Mouse (Mus musculus) lung, embryonic 16.5 days (tissue): ENCODE measurements around the gene U90926. TPM values are rescaled to one million over a fixed set of nuclear protein-coding genes. Genes with fewer than 3 reads are reported as not detected.
"Not testable (repeated sequence)": the region's sequence is repeated elsewhere in the genome, so short reads cannot be mapped to it uniquely, and the experiment has no call there.

ENCODE experiments used
- ATAC-seq: fragments of 200-750 bp; cut with Nextera tagmentation; 2 replicates; pipeline ENCODE4 v1.8.0; 2017; ENCODE audit warnings: low read depth, mild to moderate bottlenecking, moderate library complexity
- H3K27ac ChIP-seq: fragments of 300-500 bp; sonication (generic); 2 replicates; pipeline ENCODE4 v1.5.1; 2014; ENCODE audit warnings: mild to moderate bottlenecking, control low read depth, low read length
- H3K27me3 ChIP-seq: fragments of 300-500 bp; sonication (generic); 2 replicates; pipeline ENCODE4 v1.6.1; 2014; ENCODE audit warnings: low read depth, low read length, mixed read lengths; ENCODE audit not compliant: control insufficient read depth, insufficient read depth
- H3K36me3 ChIP-seq: fragments of 300-500 bp; sonication (generic); 2 replicates; pipeline ENCODE4 v1.6.1; 2014; ENCODE audit warnings: low read length; ENCODE audit not compliant: control insufficient read depth, insufficient read depth
- H3K4me1 ChIP-seq: fragments of 300-500 bp; sonication (generic); replicated peaks from 2 replicates; pipeline ENCODE4 v1.6.1; 2014; ENCODE audit warnings: low read length, mixed read lengths; ENCODE audit not compliant: control insufficient read depth, insufficient read depth
- H3K4me2 ChIP-seq: fragments of 300-500 bp; sonication (generic); 2 replicates; pipeline ENCODE4 v1.6.1; 2014; ENCODE audit warnings: low read depth, low read length, control low read depth
- H3K4me3 ChIP-seq: fragments of 300-500 bp; sonication (generic); 2 replicates; pipeline ENCODE4 v1.5.1; 2014; ENCODE audit warnings: mild to moderate bottlenecking, low read length, control low read depth
- H3K9ac ChIP-seq: fragments of 300-500 bp; sonication (generic); 2 replicates; pipeline ENCODE4 v1.6.1; 2014; ENCODE audit warnings: low read length, control low read depth
- H3K9me3 ChIP-seq: fragments of 300-500 bp; sonication (generic); 2 replicates; pipeline ENCODE4 v1.6.1; 2016; ENCODE audit warnings: low read length; ENCODE audit not compliant: control insufficient read depth
- WGBS: fragments of 180-500 bp; shearing (Covaris S2); extraction: QIAGEN DNeasy Blood & Tissue Kit; methylation state at CpG from one replicate; pipeline ENCODE4 v1.1.7; 2014; 5-methylcytosine and 5-hydroxymethylcytosine counted together
- polyA plus RNA-seq: library from polyadenylated mRNA; unstranded; fragments of >200 nt; fragmentation: Nextera tagmentation; extraction: Ambion mirVana; gene quantifications from 2 replicates; pipeline ENCODE4 v1.2.1, GENCODE M21; 2015

The U90926 gene
- polyA plus RNA-seq, 1 experiment from 2014 or later: not detected

DNA sequence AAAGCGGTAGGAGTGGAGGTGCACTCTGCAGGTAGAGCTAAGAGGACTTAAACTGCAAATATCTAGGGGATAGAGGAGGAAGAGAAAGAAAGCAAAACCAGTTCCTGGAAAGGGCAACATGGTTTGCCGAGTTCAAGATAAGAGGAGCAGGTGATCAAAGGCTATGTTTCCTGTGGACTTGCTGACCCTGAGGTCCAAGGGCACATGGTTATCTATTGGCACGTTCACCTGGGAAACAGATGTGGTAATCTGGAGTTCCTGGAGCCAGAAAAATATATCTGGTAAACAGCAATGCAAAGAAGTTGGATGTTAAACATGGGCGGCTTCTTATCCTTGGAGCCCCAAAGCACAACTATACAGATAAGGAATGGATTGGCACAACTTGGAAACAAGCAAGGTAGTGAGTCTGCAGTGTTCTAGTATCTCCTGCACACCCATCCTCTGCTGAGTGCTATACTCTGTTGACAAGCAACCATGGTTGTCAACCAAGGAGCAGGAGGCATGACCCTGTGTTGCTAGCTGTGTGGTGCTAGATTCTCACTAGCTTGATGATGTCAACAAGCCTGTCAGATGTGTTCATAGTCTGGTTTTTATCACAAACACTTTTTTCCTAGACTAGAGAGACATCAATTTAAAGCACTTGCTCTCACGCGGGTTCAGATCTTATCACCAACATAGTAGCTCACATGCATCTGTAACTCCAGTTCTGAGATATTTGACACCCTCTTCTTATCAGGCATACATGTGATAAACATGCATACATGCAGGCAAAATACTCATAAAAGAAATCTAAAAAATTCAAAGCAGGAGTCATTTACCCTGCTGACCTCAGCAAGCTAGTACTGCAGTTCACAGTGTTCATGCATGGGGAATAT, 10.8 kb downstream of the U90926 start:
- no peaks in the 10 kb centered on the region for H3K4me1 ChIP-seq
- ATAC-seq: no peak
- H3K4me2 ChIP-seq: no peak overlapping the region
- H3K9ac ChIP-seq: no peak overlapping the region
- no peak overlapping the region for H3K27ac ChIP-seq
- H3K9me3 ChIP-seq: no peaks in the 10 kb centered on the region
- peaks cover 20% of the 10 kb centered on the region for H3K36me3 ChIP-seq
- WGBS: 59% methylated on average over 6 of the region's 6 CpGs
- H3K4me3 ChIP-seq: no peak overlapping the region
- H3K27me3 ChIP-seq: no peaks in the 10 kb centered on the region

GRCm38 (mm10) chr5:92198266-92198665, 16.9 kb downstream of the U90926 start:
- Histone ChIP-seq H3K4me3 (no peak overlapping the region), H3K27me3 (no peaks in the 10 kb centered on the region), H3K36me3 (peaks cover 39% of the 10 kb centered on the region), H3K9me3 (no peaks in the 10 kb centered on the region), H3K9ac (no peak overlapping the region), H3K27ac (no peak overlapping the region), H3K4me1 (no peaks in the 10 kb centered on the region), H3K4me2 (no peak overlapping the region)
- ATAC-seq: no peak
- 74% methylated on average over 8 of the region's 8 CpGs for WGBS

- H3K27ac ChIP-seq: no peak overlapping the region
- H3K27me3 ChIP-seq: no peaks in the 10 kb centered on the region
- H3K9ac ChIP-seq: no peak overlapping the region
- no peak overlapping the region for H3K4me3 ChIP-seq
- H3K36me3 ChIP-seq: peaks cover 50% of the 10 kb centered on the region
- WGBS: 85% methylated on average over 15 of the region's 15 CpGs
- no peak overlapping the region for H3K4me2 ChIP-seq
- no peaks in the 10 kb centered on the region for H3K4me1 ChIP-seq
- ATAC-seq: no peak
- H3K9me3 ChIP-seq: no peaks in the 10 kb centered on the region
Measured at GRCm38 (mm10) chr5:92196895-92197811, 18.1 kb downstream of the U90926 start.

- not testable (repeated sequence) for H3K4me1 ChIP-seq, H3K4me3 ChIP-seq, ATAC-seq, H3K27me3 ChIP-seq, H3K27ac ChIP-seq, H3K9ac ChIP-seq, H3K4me2 ChIP-seq, H3K9me3 ChIP-seq
- WGBS: 48% methylated on average over 2 of the region's 2 CpGs
- H3K36me3 ChIP-seq: peaks cover 45% of the 10 kb centered on the region
Measured at GRCm38 (mm10) chr5:92195716-92196115, 19.5 kb downstream of the U90926 start.

- no peaks in the 10 kb centered on the region for H3K9me3 ChIP-seq
- no peak overlapping the region for H3K4me3 ChIP-seq
- no peak overlapping the region for H3K9ac ChIP-seq
- H3K27me3 ChIP-seq: no peaks in the 10 kb centered on the region
- H3K4me2 ChIP-seq: no peak overlapping the region
- H3K36me3 ChIP-seq: peaks cover 42% of the 10 kb centered on the region
- no peak overlapping the region for H3K27ac ChIP-seq
- no peaks in the 10 kb centered on the region for H3K4me1 ChIP-seq
- no peak for ATAC-seq
- WGBS: 93% methylated on average over 7 of the region's 7 CpGs
Measured at GRCm38 (mm10) chr5:92188881-92189483, 26.2 kb downstream of the U90926 start.

DNA sequence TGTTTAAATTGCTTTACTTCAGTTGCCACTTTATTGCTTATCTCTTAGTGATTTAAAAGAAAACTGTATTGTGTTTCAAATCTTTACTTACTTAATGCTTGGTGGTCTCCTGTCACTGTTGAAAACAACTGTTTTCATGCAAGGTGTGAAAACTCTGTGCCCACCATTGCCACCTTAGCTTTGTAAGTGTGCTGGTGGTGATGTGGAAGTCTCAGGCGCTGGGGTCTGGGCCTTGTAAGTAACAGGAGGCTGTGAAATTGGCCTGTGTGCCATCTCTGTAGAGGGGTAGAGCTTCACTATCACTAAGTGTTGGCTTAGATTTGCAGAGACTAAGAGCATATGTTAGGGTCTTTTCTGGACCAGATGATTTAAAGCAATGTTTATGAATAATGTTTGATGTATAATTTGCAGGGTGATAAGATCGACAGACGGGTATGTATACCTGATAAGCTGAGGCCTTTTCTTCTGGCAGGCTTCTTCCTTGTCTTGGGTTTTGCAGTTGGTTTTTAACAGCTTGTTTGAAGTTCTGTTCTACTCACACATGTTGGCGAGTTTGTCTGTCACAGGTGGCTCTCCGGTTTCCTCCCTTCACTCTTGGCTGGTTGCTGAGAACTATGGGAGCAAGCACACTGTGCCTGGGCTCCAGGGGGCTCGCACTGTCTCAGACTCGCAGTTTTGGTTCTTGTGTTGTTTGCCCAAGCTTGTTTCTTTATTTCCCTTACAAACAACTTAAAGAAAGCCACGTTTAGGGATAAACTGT, 32.0 kb downstream of the U90926 start:
- Histone ChIP-seq H3K36me3 (peaks cover 25% of the 10 kb centered on the region), H3K9me3 (no peaks in the 10 kb centered on the region), H3K9ac (no peak overlapping the region), H3K4me1 (no peaks in the 10 kb centered on the region), H3K27ac (no peak overlapping the region), H3K4me3 (no peak overlapping the region), H3K27me3 (no peaks in the 10 kb centered on the region), H3K4me2 (no peak overlapping the region)
- 67% methylated on average over 8 of the region's 8 CpGs for WGBS
- ATAC-seq: no peak

- no peak overlapping the region for H3K4me3 ChIP-seq
- H3K4me2 ChIP-seq: no peak overlapping the region
- H3K27ac ChIP-seq: no peak overlapping the region
- H3K4me1 ChIP-seq: no peaks in the 10 kb centered on the region
- ATAC-seq: no peak
- 81% methylated on average over 6 of the region's 6 CpGs for WGBS
- no peak overlapping the region for H3K9ac ChIP-seq
- no peaks in the 10 kb centered on the region for H3K9me3 ChIP-seq
- no peaks in the 10 kb centered on the region for H3K27me3 ChIP-seq
- H3K36me3 ChIP-seq: peaks cover 5% of the 10 kb centered on the region; the same call in 1 of the 2 replicates
Measured at GRCm38 (mm10) chr5:92165976-92166375, 49.2 kb downstream of the U90926 start.
